Comparison of ENCODE assay signal across 9 mouse cellular contexts in the genomic region with DNA sequence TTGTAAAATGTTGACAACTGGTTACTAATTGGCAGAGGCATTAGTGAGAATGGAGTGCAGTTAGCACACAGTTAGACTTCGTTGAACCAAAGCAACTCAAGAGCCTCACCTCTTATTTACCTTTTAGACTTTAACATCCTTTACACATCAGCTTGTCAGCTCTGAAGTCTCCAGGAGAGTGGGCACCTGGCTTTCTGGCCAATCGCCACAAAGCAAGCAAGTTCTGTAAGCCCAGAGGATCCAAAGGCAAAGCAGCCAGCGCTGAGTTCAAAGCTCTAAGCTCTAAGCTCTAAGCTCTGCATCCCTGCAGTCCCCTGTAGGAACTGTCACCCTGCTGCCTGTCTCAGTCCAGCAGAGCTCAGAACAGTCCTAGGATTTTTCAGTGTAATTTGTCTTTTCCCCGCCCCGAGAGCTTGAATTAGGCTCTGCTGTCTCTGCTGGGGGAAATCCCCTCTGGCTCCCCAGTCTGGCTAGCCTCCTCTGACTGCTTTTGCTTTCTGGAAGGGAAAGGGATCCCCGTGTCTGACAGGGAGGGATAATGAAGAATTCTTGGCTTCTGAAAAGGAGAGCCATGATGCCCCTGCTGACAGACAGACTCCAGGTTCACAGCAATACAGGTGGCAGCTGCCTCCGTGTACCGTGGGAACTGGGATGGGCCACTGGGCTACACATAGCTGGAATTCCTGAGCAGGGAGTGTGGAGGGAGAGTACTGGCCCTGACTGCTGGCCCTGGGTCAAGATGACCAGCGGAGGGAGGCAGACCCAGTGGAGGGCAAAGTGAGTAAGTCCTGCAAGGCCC.
DNase-seq lines count a peak whose midpoint lies in the region; TF ChIP-seq lines count a peak whose summit lies in the region.
"Had no signal": no experiment of that assay in that cellular context is flagged by ENCODE, and none has a peak within 500 bp of the region (broad histone marks: within the 10 kb centered on the region; RNA-seq: fewer than 3 reads in every experiment).

No protein-coding gene starts in this region.

- H3K27me3 ChIP-seq in heart, adult 2 months (ENCODE audit: control insufficient read depth, insufficient read depth, low read length) = no peaks in the 10 kb centered on the region

- TF ChIP-seq EP300 in heart, adult 2 months (IDR thresholded peaks at IDR 0.05; ENCODE audit: insufficient read depth, low read depth, low read length) = no peak

- intact Hi-C loops in heart, adult 2 months (cut with DNase I) = loop anchor here (1.0 to 5.0 kb wide), 2 partner anchors 43 to 184 kb away; no protein-coding TSS in a partner anchor

- H3K9ac ChIP-seq in heart, adult 2 months (ENCODE audit: low read depth, low read length) = no peak overlapping the region
- H3K9ac ChIP-seq: liver, embryonic 15.5 days had no signal

- TF ChIP-seq POLR2A in heart, adult 2 months (IDR thresholded peaks at IDR 0.05; ENCODE audit: insufficient read depth, low read depth, low read length) = no peak

- peak; percentile 65 for DNase-seq in urinary bladder, postnatal 14 days (ENCODE audit: low spot score)
- DNase-seq in urinary bladder, adult 2 months (ENCODE audit: low spot score) = no peak
- DNase-seq in heart, adult 2 months = peak; percentile 56 to 60
- DNase-seq in kidney, adult 18-20 months = peak; percentile 43
- peak; percentile 61 for DNase-seq in mesoderm, embryonic 11.5 days (ENCODE audit: low read depth, low spot score)
- no peak for DNase-seq in layer of hippocampus, postnatal 36 days
- no peak for DNase-seq in liver
- DNase-seq in adrenal gland, adult 8-10 months = no peak

- no peak for TF ChIP-seq CTCF in heart, adult 2 months (IDR thresholded peaks at IDR 0.05)

- H3K36me3 ChIP-seq in heart, adult 2 months (ENCODE audit: control insufficient read depth, insufficient read depth, low read length) = no peaks in the 10 kb centered on the region
- H3K36me3 ChIP-seq: liver, embryonic 15.5 days had no signal

- no peaks in the 10 kb centered on the region for H3K79me2 ChIP-seq in heart, adult 2 months (replicated peaks; ENCODE audit: control insufficient read depth, insufficient read depth, low read length)

- no peak overlapping the region for H3K4me3 ChIP-seq in heart, adult 2 months
- H3K4me3 ChIP-seq: liver, embryonic 15.5 days had no signal

- 46% methylated on average over 9 of the region's 9 CpGs for WGBS in heart, adult 2 months

- peak overlapping the region; percentile 27 for H3K27ac ChIP-seq in heart, adult 2 months
- H3K27ac ChIP-seq: liver, embryonic 15.5 days had no signal

- peaks cover 4% of the 10 kb centered on the region for H3K4me1 ChIP-seq in heart, adult 2 months (ENCODE audit: control insufficient read depth, insufficient read depth, low read length)
- H3K4me1 ChIP-seq: liver, embryonic 15.5 days had no signal

Comparison
In these comparisons a context has a peak if more than half of its experiments do, and no peak if none do; other contexts are left out.
1. DNase-seq: peak in urinary bladder, postnatal 14 days (single experiment), heart, adult 2 months (2 of 2), kidney, adult 18-20 months (single experiment) and mesoderm, embryonic 11.5 days (single experiment); none in urinary bladder, adult 2 months (single experiment), layer of hippocampus, postnatal 36 days (0 of 2), liver (single experiment) and adrenal gland, adult 8-10 months (single experiment).